Mouse (Mus musculus): ENCODE data around the gene Prrx1.

Gene Prrx1

DNA sequence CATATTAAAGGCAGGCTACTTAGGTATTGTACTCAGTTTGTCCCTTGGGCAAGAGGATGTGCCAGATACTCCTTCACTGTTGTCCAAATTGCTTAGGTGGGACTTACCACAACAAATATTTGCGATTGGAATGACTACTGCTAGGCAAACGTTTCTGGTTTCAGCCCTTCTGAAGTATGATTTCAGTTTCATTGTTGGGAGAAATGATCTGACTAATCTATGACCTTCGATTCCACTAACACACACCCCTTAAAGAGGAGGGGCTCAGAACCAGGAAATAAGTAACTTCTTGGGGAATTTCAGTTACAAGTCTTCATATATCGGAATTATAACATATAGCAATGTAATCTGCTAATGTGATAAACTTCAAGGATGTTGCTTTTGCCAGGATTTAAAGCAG, 20.4 kb downstream of the Prrx1 start:
- DNase-seq (ENCODE audit: low read depth, low spot score) = no peak
- Histone ChIP-seq H3K36me3 (ENCODE audit: control insufficient read depth, insufficient read depth, low read length, poor library complexity, severe bottlenecking) (no peaks in the 10 kb centered on the region), H3K27me3 (ENCODE audit: control insufficient read depth, insufficient read depth, low read length, poor library complexity, severe bottlenecking) (no peaks in the 10 kb centered on the region)

DNA sequence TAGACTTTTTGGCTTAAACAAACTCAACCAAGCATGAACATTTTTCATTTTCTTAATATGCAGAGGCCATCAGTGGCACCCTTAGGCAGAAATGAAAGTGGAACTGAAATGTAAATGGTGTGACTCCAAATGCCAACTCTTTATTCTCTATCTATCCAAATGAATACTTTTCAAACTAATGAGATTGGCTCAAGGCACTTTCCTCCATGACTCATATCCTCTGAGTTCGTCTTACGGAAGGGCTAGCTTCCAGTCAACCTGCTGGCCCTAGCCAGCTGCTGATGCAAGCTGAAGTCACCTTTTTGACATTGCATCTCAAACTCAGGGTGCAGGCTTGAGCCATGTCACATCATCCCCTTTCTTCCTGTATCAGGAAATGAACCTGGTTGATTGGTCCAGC, 21.6 kb downstream of the Prrx1 start:
- DNase-seq (ENCODE audit: low read depth, low spot score) = peak; percentile 3
- H3K36me3 ChIP-seq (ENCODE audit: control insufficient read depth, insufficient read depth, low read length, poor library complexity, severe bottlenecking) = no peaks in the 10 kb centered on the region

DNA sequence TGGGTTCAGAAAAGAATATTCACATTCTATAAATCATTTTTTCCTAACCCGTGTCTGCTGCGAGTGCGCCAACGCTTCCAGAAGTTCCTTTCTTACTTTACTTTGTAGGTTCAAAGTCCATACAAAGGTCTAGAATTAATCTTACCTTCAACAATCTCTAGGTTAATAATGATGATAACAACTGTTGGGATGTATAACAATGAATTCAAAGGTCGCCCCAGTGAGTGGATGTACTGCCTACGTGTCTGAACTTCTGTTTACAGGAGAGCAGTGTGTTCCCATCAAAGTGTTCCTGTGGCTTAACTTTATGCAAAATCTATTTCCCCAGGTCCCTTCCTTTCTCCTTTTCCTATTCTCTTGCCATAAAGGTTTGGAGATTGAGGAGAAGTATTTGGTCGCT, 24.4 kb downstream of the Prrx1 start:
- no peaks in the 10 kb centered on the region for H3K27me3 ChIP-seq (ENCODE audit: control insufficient read depth, insufficient read depth, low read length, poor library complexity, severe bottlenecking)
- no peak for DNase-seq (ENCODE audit: low read depth, low spot score)
- H3K36me3 ChIP-seq (ENCODE audit: control insufficient read depth, insufficient read depth, low read length, poor library complexity, severe bottlenecking) = no peaks in the 10 kb centered on the region

More for the DNA sequence above, 21.6 kb downstream of the Prrx1 start:
- no peaks in the 10 kb centered on the region for H3K27me3 ChIP-seq (ENCODE audit: control insufficient read depth, insufficient read depth, low read length, poor library complexity, severe bottlenecking)

DNA sequence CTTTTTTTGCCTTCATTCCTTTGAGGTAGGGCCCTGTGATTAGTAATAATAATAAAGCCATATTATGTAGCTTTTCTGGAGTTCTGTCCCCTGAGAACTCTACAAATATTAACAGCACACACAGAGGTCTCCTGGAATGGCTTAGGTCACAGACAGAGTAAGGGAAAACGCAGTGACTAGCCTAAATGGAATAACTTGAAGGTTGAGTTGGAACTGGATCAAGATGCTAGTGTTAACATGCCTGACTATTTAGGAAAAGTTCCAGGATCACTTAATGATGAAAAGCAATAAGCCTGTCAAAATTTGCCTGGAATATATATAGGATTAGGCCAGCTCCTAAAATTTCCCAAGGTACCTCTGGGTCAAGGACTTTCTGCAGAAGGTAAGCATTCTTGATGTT, 28.0 kb downstream of the Prrx1 start:
- DNase-seq (ENCODE audit: low read depth, low spot score) = no peak
- Histone ChIP-seq H3K27me3 (ENCODE audit: control insufficient read depth, insufficient read depth, low read length, poor library complexity, severe bottlenecking) (no peaks in the 10 kb centered on the region), H3K36me3 (ENCODE audit: control insufficient read depth, insufficient read depth, low read length, poor library complexity, severe bottlenecking) (no peaks in the 10 kb centered on the region)

DNA sequence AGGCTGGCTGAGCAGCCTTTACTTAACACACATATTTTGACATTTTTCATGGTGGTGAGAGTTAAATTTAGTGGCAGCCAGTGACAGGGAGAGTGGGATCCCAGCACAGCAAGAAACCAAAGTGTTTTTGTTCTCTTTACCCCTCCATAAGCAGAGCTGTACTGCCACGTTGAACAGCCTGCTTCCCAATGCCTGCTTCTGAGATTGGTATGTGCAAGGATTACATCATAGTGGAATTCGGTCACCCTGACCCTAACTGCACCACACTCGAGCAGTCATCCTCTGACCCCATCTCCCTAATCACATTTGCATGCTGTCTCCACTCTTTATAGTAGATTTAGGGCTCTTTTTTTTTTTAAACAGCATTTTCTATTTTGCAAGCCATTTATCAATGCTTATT, 28.4 kb downstream of the Prrx1 start:
- Histone ChIP-seq H3K27me3 (ENCODE audit: control insufficient read depth, insufficient read depth, low read length, poor library complexity, severe bottlenecking) (no peaks in the 10 kb centered on the region), H3K36me3 (ENCODE audit: control insufficient read depth, insufficient read depth, low read length, poor library complexity, severe bottlenecking) (no peaks in the 10 kb centered on the region)
- DNase-seq (ENCODE audit: low read depth, low spot score) = no peak

DNA sequence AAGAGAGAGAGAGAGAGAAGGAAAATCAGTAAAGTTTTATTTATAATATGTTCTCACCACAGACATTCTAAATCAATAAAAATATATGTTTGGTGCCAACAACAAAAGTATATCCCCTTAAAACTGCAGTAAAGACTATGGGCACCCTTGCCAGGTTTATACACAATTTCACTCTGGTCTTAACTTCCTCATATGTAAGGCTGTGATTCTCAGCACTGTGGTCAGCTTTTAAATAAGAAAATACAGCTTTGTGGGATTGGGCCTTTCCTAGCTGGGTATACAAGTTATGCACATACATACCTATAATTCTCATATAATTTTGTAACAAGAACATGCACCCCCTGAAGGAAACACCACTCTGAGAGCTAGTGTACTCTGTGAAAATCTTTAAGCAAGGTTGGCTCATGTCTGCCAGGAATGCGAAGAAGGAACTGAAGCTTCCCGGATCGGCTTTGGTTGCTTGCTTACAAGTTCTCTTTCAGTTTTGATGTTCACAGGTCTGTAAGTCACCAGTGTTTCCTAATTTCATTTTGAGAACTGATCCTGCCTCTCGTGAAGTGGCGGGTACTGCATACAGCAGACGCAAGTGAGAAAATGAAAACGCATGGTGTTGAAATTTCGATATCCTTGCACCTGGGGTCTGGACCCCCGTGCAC, 29.4 kb downstream of the Prrx1 start:
- no peak for DNase-seq (ENCODE audit: low read depth, low spot score)
- Histone ChIP-seq H3K36me3 (ENCODE audit: control insufficient read depth, insufficient read depth, low read length, poor library complexity, severe bottlenecking) (no peaks in the 10 kb centered on the region), H3K27me3 (ENCODE audit: control insufficient read depth, insufficient read depth, low read length, poor library complexity, severe bottlenecking) (no peaks in the 10 kb centered on the region; the same call in 1 of the 2 replicates)

DNA sequence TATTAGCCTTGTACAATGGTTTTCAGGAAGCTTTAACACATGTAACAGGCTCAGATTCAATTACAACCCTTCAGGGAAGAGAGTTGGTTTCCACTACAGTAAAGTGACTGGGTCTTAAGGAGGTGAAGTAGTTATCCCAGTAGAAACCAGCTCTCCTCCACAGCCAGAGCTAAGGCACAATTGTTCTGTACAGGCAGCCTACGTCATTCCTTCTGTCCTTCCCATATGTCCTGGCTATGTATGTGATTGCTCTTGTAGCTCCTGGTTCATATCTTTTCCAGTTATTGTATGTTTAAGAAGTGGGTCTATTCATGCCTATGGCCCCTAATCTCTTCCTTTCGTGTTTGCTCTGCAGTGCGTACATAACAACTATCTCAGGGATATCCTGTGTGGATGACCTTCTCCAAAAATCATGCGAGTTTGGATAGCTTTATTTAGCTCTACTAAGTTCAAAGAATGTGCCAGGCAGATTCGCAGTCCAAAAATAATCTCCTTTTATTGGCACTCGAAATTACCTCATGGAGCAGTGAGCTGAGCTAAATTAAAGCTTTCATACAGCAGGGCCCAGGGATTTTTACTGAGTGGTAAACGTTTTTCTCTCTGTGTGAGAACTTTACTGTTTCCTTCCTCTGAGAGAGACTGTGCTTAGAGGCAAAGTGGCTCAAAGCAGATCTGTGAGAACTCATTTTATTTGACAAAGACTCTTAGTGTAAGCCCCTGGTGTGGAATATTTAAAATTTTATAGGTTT, 31.9 kb downstream of the Prrx1 start:
- Histone ChIP-seq H3K36me3 (ENCODE audit: control insufficient read depth, insufficient read depth, low read length, poor library complexity, severe bottlenecking) (no peaks in the 10 kb centered on the region), H3K27me3 (ENCODE audit: control insufficient read depth, insufficient read depth, low read length, poor library complexity, severe bottlenecking) (no peaks in the 10 kb centered on the region; the same call in 1 of the 2 replicates)
- no peak for DNase-seq (ENCODE audit: low read depth, low spot score)

DNA sequence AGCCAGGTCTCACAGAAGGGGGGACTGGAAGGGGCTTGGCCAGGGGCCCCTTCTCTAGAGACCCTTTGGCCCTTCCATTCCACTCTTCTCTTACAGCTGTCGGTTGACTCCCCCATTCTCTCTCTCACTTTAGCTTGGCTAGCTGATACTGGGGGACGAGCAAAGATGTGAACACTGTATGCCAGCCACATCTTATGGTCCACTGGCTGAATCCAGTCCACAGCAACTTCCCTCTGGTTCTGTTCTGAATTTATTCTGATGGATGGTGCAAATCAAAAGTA, 32.7 kb downstream of the Prrx1 start:
- H3K27me3 ChIP-seq (ENCODE audit: control insufficient read depth, insufficient read depth, low read length, poor library complexity, severe bottlenecking) = no peaks in the 10 kb centered on the region; the same call in 1 of the 2 replicates
- no peak for DNase-seq (ENCODE audit: low read depth, low spot score)
- H3K36me3 ChIP-seq (ENCODE audit: control insufficient read depth, insufficient read depth, low read length, poor library complexity, severe bottlenecking) = no peaks in the 10 kb centered on the region

DNA sequence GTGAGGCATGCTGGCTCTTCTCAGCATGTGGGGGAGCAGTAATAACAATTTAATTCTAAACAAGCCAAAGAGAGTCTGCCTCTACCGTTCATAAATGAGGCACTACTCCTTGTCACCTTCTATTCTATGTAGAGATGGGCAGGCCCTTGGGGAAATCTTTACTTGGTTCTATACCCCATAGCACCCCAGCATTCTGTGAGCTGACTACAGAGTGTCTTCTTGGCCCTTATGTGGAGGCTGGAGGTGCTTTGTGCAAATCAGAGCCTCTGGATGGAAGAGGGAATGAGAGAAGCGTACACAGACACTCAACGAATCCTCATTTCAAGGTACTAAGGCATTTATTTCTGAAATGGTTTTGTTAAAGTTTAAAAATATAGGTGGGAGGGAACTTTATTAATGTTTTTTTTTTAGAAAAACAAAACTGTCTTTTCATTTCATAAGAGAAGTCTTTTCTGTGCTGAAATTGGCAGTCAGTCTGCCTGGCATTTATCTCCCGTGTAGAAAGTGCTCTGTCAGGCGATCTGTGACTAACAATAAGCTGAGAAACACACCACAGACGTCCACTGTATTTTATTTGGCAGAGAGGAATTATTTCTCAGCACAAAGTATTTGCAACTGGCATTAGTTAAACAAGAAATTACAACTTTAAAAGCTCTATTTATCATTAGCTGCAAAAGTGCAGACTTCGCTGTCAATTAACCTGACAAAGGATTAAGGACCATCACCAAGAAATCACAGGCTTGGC, 33.2 kb downstream of the Prrx1 start:
- DNase-seq (ENCODE audit: low read depth, low spot score) = no peak
- Histone ChIP-seq H3K27me3 (ENCODE audit: control insufficient read depth, insufficient read depth, low read length, poor library complexity, severe bottlenecking) (no peaks in the 10 kb centered on the region; the same call in 1 of the 2 replicates), H3K36me3 (ENCODE audit: control insufficient read depth, insufficient read depth, low read length, poor library complexity, severe bottlenecking) (no peaks in the 10 kb centered on the region)

DNA sequence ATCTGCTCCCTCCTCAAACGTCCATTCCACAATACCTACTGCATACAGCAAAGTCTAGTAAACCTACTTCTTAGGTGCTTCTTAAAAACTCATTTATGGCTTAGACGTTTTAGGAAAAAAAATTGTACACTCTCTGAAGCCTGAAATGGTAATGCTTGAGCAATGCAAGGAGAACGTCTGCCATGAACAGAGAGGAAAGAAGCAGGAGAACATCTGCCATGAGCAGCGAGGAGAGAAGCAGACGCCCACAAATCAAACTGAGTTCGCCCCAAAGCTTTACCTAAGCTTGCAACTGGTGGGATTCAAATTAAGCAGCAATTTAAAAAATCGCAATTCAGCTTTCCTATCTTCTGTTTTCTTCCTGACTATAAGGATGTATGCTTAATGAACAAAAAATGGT, 36.4 kb downstream of the Prrx1 start:
- H3K27me3 ChIP-seq (ENCODE audit: control insufficient read depth, insufficient read depth, low read length, poor library complexity, severe bottlenecking) = no peaks in the 10 kb centered on the region; the same call in 1 of the 2 replicates
- no peaks in the 10 kb centered on the region for H3K36me3 ChIP-seq (ENCODE audit: control insufficient read depth, insufficient read depth, low read length, poor library complexity, severe bottlenecking)

DNA sequence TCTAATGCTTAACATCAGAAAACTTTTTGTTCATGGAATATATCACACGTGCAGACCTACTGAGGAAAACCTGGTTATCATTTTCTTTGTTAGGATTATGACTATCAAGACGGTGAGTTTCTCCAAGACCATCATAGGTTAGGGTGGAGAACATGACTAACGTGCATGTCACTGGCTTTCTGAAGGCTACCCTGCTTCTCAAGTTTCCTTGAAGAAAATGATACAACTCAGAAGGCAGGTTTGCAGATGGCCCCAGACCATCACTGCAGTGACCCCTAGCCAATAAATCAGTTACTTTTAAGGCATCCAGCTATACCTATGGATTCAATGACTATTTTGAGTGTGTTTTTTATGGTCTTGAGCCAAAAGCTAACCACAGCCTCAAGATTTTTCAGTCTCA, 38.6 kb downstream of the Prrx1 start:
- no peaks in the 10 kb centered on the region; the same call in 1 of the 2 replicates for H3K27me3 ChIP-seq (ENCODE audit: control insufficient read depth, insufficient read depth, low read length, poor library complexity, severe bottlenecking)
- DNase-seq (ENCODE audit: low read depth, low spot score) = no peak
- no peaks in the 10 kb centered on the region for H3K36me3 ChIP-seq (ENCODE audit: control insufficient read depth, insufficient read depth, low read length, poor library complexity, severe bottlenecking)

More for the DNA sequence above, 36.4 kb downstream of the Prrx1 start:
- DNase-seq (ENCODE audit: low read depth, low spot score) = no peak

DNA sequence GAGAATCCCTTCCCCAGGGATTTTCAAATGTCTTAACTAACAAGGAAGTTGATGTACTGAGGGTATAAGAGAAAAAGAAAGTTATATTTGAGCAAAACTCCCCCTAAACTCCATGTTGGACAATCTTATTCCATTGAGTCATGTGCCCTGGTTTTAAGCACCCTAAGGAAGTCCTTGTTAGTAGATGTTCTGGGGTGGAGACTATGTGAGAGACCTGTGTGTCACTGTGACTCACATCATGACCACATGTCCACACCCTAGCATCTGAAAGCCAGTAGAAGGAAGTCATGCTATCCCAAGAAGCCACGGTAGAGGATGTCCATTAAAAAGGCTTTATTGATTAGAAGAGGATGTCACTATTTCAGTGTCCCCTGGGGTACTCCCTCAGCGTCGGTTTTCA, 40.4 kb downstream of the Prrx1 start:
- DNase-seq (ENCODE audit: low read depth, low spot score) = no peak
- no peaks in the 10 kb centered on the region for H3K27me3 ChIP-seq (ENCODE audit: control insufficient read depth, insufficient read depth, low read length, poor library complexity, severe bottlenecking)

DNA sequence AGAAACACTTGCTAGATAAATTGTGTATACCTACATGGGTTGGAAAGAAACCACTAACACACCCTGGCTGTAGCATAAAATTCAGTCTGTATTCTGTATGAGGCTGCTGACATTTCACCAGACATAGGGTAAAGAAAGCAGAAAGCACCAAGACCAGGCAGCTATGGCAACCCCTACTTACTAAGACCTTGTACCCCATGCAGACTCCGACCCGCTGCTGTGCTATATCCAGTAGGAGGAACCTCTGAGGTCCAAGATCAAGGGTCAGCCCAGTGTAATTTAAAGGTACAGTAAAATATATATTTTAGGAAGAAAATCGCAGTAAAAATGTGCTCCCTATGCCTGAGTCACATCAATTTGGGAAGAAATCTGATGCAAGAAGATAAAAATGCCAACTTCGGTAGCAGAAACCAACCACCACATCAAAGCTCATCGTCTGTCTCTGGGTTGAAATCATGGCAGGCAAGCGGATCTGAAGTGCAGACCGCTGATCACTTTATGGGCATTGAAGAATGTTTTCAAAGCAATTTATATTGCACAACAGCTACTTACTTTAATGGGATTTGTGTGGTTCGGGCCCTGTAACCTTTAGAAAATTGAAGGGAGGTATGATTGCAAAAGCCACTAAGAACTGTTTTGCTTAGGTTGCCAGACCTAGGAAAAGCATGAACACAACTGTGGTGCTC, 46.5 kb downstream of the Prrx1 start:
- Histone ChIP-seq H3K36me3 (ENCODE audit: control insufficient read depth, insufficient read depth, low read length, poor library complexity, severe bottlenecking) (no peaks in the 10 kb centered on the region), H3K27me3 (ENCODE audit: control insufficient read depth, insufficient read depth, low read length, poor library complexity, severe bottlenecking) (no peaks in the 10 kb centered on the region)
- DNase-seq (ENCODE audit: low read depth, low spot score) = no peak

More for the DNA sequence above, 40.4 kb downstream of the Prrx1 start:
- H3K36me3 ChIP-seq (ENCODE audit: control insufficient read depth, insufficient read depth, low read length, poor library complexity, severe bottlenecking) = no peaks in the 10 kb centered on the region

DNA sequence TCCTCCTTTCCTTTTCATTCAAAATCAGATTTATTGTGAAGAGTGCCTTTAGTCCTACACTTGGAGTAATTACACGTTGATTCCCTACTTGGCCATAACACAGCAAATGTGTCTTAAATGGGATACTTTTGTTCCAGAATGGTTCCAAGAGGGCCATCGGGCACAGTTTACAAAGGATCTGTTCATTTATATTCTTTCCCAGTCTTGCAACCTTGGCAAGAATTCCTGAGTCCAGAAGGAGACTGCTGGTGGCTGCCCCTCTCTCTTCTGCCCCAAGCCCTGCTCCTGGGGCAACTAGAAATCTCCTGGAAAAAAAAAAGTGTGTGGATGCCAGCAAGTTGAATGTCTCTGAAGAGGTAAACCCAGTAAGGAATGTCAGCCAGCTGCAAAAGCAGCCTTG, 56.2 kb downstream of the Prrx1 start:
- no peak for DNase-seq (ENCODE audit: low read depth, low spot score)
- H3K27me3 ChIP-seq (ENCODE audit: control insufficient read depth, insufficient read depth, low read length, poor library complexity, severe bottlenecking) = no peaks in the 10 kb centered on the region
- no peaks in the 10 kb centered on the region for H3K36me3 ChIP-seq (ENCODE audit: control insufficient read depth, insufficient read depth, low read length, poor library complexity, severe bottlenecking)

DNA sequence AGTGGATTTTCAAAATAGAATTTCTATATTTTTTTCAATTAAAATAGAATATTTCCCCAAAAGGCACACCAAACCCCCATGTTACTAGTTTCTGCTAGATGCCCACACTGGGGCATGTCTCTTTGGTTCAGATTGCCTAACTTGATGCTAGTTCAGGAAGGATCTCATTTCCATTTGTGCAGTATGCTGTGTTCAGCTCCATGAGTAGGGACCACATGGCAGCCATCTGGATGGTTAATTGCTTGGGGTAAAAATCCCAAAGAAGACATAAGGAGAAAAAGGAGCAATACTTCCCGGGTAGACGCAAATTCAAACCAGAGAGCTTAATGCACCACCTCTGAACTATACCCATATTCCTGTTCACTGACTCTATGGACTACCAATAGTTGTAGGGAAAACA, 57.6 kb downstream of the Prrx1 start:
- H3K27me3 ChIP-seq (ENCODE audit: control insufficient read depth, insufficient read depth, low read length, poor library complexity, severe bottlenecking) = no peaks in the 10 kb centered on the region
- DNase-seq (ENCODE audit: low read depth, low spot score) = no peak
- no peaks in the 10 kb centered on the region for H3K36me3 ChIP-seq (ENCODE audit: control insufficient read depth, insufficient read depth, low read length, poor library complexity, severe bottlenecking)
